Mouse (Mus musculus) ES-Bruce4 (cell line): ENCODE measurements around the gene Slc4a3.

Experiments used
- CTCF ChIP-seq: IDR thresholded peaks from one replicate; pipeline ENCODE4 v1.8.1; 2011; ENCODE audit warnings: low read depth, low read length
- POLR2A ChIP-seq: IDR thresholded peaks from one replicate; pipeline ENCODE4 v1.8.1; 2011; ENCODE audit warnings: low read length; ENCODE audit not compliant: insufficient read depth

GRCm38 (mm10) chr1:75532280-75533172 lies 13.5 kb upstream of the Slc4a3 start:
- no peak for TF ChIP-seq CTCF
- no peak for TF ChIP-seq POLR2A
